Mouse (Mus musculus): ENCODE results near the gene Shbg.

GRCm38 (mm10) chr11:69633128-69633866, 15.6 kb upstream of the Shbg start:
- TF ChIP-seq CTCF (IDR thresholded peaks at IDR 0.05; ENCODE audit: extremely low read depth, insufficient read depth, low read length) (no peak), POLR2A (IDR thresholded peaks at IDR 0.05; ENCODE audit: extremely low read depth, insufficient read depth, low read length) (no peak)

Data from cortical plate, adult 2 months (tissue).